Mouse (Mus musculus) liver, adult 2 months (tissue): ENCODE results near the gene Arfgef3. TPM values are rescaled to one million over a fixed set of nuclear protein-coding genes. Genes with fewer than 3 reads are reported as not detected.

Source experiments
- DNase-seq: peaks from one replicate; pipeline ENCODE4 v3.0.0-alpha.2; 2011; ENCODE audit warnings: low read depth, low spot score; ENCODE audit errors: extremely low read depth
- H3K27ac ChIP-seq: fragments of 200-500 bp; replicated peaks from 2 replicates; pipeline ENCODE4 v1.5.1; 2012; ENCODE audit warnings: low read depth, mild to moderate bottlenecking, control low read depth, inconsistent platforms, low read length; ENCODE audit not compliant: insufficient read depth
- H3K27me3 ChIP-seq: fragments of 200-500 bp; 2 replicates; pipeline ENCODE4 v1.6.1; 2012; ENCODE audit warnings: mild to moderate bottlenecking, moderate library complexity, low read length, inconsistent platforms; ENCODE audit not compliant: control insufficient read depth, insufficient read depth
- H3K36me3 ChIP-seq: fragments of 200-500 bp; 2 replicates; pipeline ENCODE4 v1.6.1; 2012; ENCODE audit warnings: low read length, inconsistent platforms; ENCODE audit not compliant: control insufficient read depth, insufficient read depth
- H3K4me1 ChIP-seq: fragments of 200-500 bp; 2 replicates; pipeline ENCODE4 v1.6.1; 2011; ENCODE audit warnings: low read length; ENCODE audit not compliant: control insufficient read depth, insufficient read depth
- H3K4me3 ChIP-seq: fragments of 200-500 bp; 2 replicates; pipeline ENCODE4 v1.5.1; 2011; ENCODE audit warnings: low read depth, mild to moderate bottlenecking, control low read depth, low read length, moderate library complexity; ENCODE audit not compliant: insufficient read depth
- H3K79me2 ChIP-seq: fragments of 200-500 bp; 2 replicates; pipeline ENCODE4 v1.6.1; 2012; ENCODE audit warnings: inconsistent platforms, mild to moderate bottlenecking, low read length, moderate library complexity; ENCODE audit not compliant: control insufficient read depth, insufficient read depth
- H3K9ac ChIP-seq: fragments of 200-500 bp; 2 replicates; pipeline ENCODE4 v1.6.1; 2012; ENCODE audit warnings: low read depth, mild to moderate bottlenecking, control low read depth, inconsistent platforms, low read length
- CTCF ChIP-seq: fragments of 200-500 bp; IDR thresholded peaks from 2 replicates; pipeline ENCODE4 v1.5.1; 2011; ENCODE audit warnings: low read depth, low read length, control low read depth
- POLR2A ChIP-seq: fragments of 200-500 bp; IDR thresholded peaks from 2 replicates; pipeline ENCODE4 v1.6.1; 2011; ENCODE audit warnings: low read length, control low read depth; ENCODE audit not compliant: insufficient read depth; ENCODE audit errors: extremely low read depth
- WGBS: fragments of 180-500 bp; shearing (Covaris S2); methylation state at CpG from one replicate; pipeline ENCODE4 v1.1.7; 2018; 5-methylcytosine and 5-hydroxymethylcytosine counted together
- polyA plus RNA-seq: library from polyadenylated mRNA; depleted of rRNA; stranded (reverse); fragments of >200 nt; gene quantifications from 2 replicates; pipeline ENCODE4 v1.2.3, GENCODE M21; 2012
- total RNA-seq: library from RNA; depleted of rRNA; stranded (reverse); fragments of >200 nt; gene quantifications from 2 replicates; pipeline ENCODE4 v1.2.3, GENCODE M21; 2014

Gene Arfgef3
- total and polyA plus RNA-seq, 2 experiments = under 0.01 TPM; not detected in 1

- no peak for DNase-seq
- H3K27ac ChIP-seq = no peak overlapping the region
- H3K4me1 ChIP-seq = no peaks in the 10 kb centered on the region
- WGBS = 87% methylated on average over 2 of the region's 2 CpGs
- H3K36me3 ChIP-seq = no peaks in the 10 kb centered on the region
- H3K4me3 ChIP-seq = no peak overlapping the region
- no peak overlapping the region for H3K9ac ChIP-seq
- TF ChIP-seq POLR2A = no peak
- no peak for TF ChIP-seq CTCF
- H3K27me3 ChIP-seq = no peaks in the 10 kb centered on the region
- no peaks in the 10 kb centered on the region for H3K79me2 ChIP-seq
Measured at GRCm38 (mm10) chr10:18699151-18699550, 44.6 kb downstream of the Arfgef3 start.

DNA sequence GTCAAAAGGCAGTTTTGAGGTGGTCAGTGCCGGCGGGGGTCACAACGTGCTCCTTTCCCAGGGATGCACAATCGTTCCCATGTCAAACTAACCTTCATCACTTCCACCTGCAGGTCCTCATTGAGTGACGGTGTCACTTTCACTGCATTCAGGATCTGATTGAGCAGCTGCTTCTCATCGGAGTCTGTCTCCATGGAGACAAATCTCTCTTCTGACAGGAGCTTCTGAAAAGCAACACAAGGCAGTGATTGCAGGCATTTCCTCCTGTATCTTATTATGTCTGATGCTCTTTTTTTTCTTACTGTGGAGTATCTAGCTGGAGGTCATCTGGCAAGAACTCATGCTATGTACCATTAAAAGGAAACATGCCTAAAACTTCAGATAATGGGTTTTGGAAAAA, 47.3 kb downstream of the Arfgef3 start:
- Histone ChIP-seq H3K9ac (no peak overlapping the region), H3K27ac (no peak overlapping the region), H3K36me3 (no peaks in the 10 kb centered on the region), H3K27me3 (no peaks in the 10 kb centered on the region), H3K4me3 (no peak overlapping the region), H3K4me1 (no peaks in the 10 kb centered on the region), H3K79me2 (no peaks in the 10 kb centered on the region)
- no peak for DNase-seq
- WGBS = 90% methylated on average over 6 of the region's 6 CpGs
- TF ChIP-seq POLR2A (no peak), CTCF (no peak)

GRCm38 (mm10) chr10:18688234-18688633, 55.5 kb downstream of the Arfgef3 start:
- TF ChIP-seq CTCF (no peak), POLR2A (no peak)
- Histone ChIP-seq H3K36me3 (no peaks in the 10 kb centered on the region), H3K4me3 (no peak overlapping the region), H3K4me1 (no peaks in the 10 kb centered on the region), H3K79me2 (no peaks in the 10 kb centered on the region), H3K9ac (no peak overlapping the region), H3K27ac (no peak overlapping the region), H3K27me3 (no peaks in the 10 kb centered on the region)
- WGBS = 46% methylated on average over 2 of the region's 2 CpGs
- peak; percentile 43 for DNase-seq

DNA sequence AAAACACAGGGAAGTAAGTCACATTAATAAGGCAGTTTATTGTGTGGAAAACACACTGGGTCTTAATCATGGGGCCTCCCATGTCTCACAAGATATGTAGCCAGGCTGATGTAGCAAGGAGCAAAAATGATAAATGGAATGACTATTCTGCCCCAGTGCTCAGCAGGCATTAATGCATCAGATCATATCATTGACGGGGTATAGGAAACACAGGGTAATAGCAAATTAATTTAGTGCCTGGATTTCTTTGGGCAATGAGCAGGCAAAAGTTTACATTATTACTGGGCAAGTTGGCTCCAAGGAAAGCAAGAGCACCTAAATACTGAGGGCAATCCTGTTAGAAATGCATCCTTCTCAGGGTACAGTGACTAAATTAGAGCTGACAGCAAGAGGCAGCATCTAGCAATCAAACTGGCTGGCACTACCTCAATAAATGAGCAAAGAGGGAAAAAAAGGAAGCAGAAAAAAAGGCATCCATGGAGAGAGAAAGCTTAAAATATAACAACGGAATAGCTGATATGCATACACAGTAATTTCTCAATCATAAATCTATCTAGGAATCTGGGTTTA, 62.3 kb downstream of the Arfgef3 start:
- H3K4me1 ChIP-seq = peaks cover 4% of the 10 kb centered on the region
- H3K79me2 ChIP-seq = no peaks in the 10 kb centered on the region
- no peaks in the 10 kb centered on the region for H3K27me3 ChIP-seq
- H3K36me3 ChIP-seq = no peaks in the 10 kb centered on the region
- DNase-seq = no peak
- no peak overlapping the region for H3K27ac ChIP-seq
- H3K4me3 ChIP-seq = no peak overlapping the region
- 81% methylated on average over 2 of the region's 2 CpGs for WGBS
- H3K9ac ChIP-seq = no peak overlapping the region
- TF ChIP-seq POLR2A (no peak), CTCF (no peak)

DNA sequence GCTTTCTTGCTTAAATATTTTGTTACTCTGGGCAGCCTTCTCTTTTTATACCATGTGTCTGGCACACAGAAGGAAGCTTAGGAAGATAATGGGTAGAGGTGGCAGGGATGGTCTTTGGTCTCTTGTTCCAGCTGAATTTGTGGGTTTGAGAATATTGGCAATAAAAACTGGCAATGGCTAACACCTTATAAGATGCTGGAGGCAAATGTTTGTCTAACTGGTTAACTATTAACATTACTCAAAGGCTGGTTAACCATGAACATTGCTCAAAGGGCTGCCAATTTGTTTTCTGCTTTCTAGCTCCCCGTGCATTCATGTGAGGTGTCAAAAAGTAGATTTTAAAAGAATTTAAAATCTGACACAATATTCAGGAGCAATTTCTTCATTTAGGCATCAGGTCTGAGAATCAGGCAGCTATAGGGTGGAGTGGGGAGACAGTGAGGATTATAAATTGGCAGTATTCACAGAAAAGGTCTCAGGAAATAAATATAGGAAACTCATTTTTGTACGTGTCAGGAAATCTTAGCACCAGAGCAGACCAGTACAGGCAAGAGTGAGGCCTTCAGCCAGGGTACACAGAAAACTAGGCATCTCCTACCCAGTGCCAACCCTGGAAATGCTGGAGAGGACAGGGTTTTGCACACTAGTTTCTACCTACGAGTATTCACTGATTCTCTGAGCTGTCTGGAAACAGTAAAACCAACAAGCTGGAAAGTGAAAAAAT, 62.9 kb downstream of the Arfgef3 start:
- Histone ChIP-seq H3K27me3 (no peaks in the 10 kb centered on the region), H3K36me3 (no peaks in the 10 kb centered on the region), H3K9ac (no peak overlapping the region), H3K4me1 (peaks cover 4% of the 10 kb centered on the region), H3K79me2 (no peaks in the 10 kb centered on the region), H3K27ac (no peak overlapping the region), H3K4me3 (no peak overlapping the region)
- 20% methylated on average over 3 of the region's 3 CpGs for WGBS
- peak; percentile 78 for DNase-seq
- TF ChIP-seq POLR2A (no peak), CTCF (no peak)

DNA sequence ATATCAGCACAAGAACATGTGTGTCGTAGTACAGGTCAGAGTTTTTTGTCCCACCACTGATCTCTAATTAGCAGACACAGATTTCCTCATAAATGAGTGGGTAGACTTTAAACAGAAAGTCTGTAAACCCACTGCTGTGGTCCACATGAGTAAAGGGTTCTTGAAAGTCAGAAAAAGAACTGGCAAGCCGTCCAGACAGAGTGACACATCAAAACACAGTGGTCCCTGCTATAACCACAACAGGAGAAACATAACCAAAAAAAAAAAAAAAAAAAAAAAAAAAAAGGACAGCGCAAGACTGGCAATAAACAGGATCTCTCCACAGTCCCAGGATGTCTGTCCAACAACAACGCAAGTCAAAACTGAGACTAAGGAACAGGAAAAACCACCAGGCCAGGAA, 64.9 kb downstream of the Arfgef3 start:
- Histone ChIP-seq H3K27me3 (no peaks in the 10 kb centered on the region), H3K79me2 (no peaks in the 10 kb centered on the region), H3K4me1 (peaks cover 4% of the 10 kb centered on the region), H3K27ac (no peak overlapping the region), H3K36me3 (no peaks in the 10 kb centered on the region), H3K9ac (no peak overlapping the region), H3K4me3 (no peak overlapping the region)
- 84% methylated on average over 4 of the region's 4 CpGs for WGBS
- no peak for TF ChIP-seq POLR2A
- no peak for TF ChIP-seq CTCF
- DNase-seq = no peak
